Mouse (Mus musculus): ENCODE measurements around the gene 4632433K11Rik. TPM values are rescaled to one million over a fixed set of nuclear protein-coding genes. Genes with fewer than 3 reads are reported as not detected.
"Not testable (repeated sequence)": the region's sequence is repeated elsewhere in the genome, so short reads cannot be mapped to it uniquely, and the experiment has no call there.

4632433K11Rik gene
- total RNA-seq, 1 experiment from 2014 or later: not detected

DNA sequence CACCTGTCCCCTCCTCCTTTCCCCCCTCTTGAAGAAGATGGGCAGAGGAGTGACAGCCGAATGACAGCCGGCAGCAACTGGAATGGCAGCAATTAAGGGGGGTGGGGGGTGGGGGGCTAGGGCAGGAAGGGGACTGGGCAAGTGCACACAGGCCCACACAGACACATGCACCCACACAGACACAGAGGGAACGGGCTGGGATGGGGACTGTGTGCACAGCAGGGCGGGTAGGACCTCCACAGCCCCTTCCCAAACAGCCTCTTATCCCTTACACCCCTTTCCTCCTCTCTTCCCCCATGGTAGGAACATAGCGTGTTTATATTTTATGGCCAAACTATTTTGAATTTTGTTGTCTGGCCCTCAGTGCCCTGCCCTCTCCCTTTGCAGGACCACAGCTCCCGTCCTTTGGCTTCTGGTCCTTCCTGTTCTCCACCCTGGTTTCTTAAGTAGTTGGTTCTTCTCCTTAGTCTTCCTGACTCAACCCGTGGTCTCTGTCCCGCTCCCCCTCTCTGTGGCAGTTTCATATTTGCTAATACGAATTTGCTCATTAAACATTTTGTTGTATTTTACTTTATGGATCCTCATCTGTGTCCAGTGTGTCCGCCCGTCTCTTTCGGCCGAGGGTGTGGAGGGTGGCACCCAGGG, 45.6 kb downstream of the 4632433K11Rik start:
- ATAC-seq (replicated peaks; ENCODE audit: insufficient number of reproducible peaks, low FRiP score, low TSS enrichment, poor library complexity, severe bottlenecking): not testable (repeated sequence)

DNA sequence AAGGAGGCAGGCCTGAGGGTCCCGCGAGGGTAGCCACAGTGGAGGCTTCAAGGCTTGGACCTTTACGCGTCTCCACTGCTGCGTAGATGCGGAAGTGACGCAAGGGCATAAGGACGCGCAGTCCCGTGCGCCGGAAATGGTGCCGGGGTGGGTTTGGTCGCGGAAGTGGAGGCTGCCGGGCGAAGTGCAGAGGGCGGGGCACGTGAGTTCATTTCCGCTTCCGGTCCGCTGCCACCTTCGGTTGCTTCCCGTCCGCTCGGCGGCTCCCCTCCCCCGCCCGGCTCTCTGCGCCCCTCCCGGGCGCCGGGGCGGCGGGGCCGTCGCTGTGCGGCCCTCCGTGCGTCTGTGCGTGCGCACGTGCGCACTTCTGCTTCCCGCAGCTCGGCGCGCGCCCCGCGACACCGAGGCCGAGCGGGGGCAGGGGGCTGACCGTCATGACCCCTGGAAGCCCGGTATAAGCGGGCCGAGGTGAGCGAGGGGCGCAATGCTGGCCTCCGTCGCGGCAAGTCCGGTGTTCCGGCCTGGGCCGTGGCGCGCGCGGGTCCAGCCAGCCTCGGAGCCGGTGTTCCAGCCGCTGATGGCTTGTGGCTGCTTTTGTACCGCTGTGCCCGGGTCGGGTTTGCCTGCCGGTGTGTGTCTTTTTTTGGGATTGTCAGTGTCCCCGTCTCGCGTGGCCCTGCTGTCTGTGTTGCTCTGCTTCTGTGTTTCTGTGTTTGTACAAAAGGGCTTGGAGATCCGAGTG, 46.3 kb downstream of the 4632433K11Rik start, which contains the start of gene Epn1:
Epn1 (plus strand) TSS at position 226 of the 742 bp plus-strand sequence.
- peak; percentile 89 for ATAC-seq (replicated peaks; ENCODE audit: insufficient number of reproducible peaks, low FRiP score, low TSS enrichment, poor library complexity, severe bottlenecking)

- ATAC-seq (replicated peaks; ENCODE audit: insufficient number of reproducible peaks, low FRiP score, low TSS enrichment, poor library complexity, severe bottlenecking): no peak
Measured at GRCm38 (mm10) chr7:5080815-5081214, 46.9 kb downstream of the 4632433K11Rik start.

DNA sequence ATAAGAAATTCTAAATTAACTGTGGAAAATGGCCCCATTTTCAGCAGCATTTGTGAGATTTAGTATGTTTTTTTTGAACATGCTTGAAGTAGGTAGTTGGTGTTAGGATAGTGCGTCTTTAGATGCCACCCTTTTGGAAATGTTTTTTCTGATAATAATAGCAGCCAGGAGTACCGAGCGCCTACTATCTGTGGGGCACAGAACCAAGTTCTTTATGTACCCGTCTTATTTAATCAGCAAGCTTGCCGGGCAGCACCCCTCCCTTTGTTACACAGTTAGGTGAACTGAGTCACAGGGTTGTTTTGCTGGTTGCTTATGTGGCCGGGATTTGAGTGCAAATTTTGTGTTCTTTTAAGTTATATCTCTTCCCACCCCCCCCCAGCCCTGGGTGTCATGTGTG, 47.3 kb downstream of the 4632433K11Rik start:
- no peak for ATAC-seq (replicated peaks; ENCODE audit: insufficient number of reproducible peaks, low FRiP score, low TSS enrichment, poor library complexity, severe bottlenecking)

- no peak for ATAC-seq (replicated peaks; ENCODE audit: insufficient number of reproducible peaks, low FRiP score, low TSS enrichment, poor library complexity, severe bottlenecking)
Measured at GRCm38 (mm10) chr7:5081939-5082338, 48.0 kb downstream of the 4632433K11Rik start.

DNA sequence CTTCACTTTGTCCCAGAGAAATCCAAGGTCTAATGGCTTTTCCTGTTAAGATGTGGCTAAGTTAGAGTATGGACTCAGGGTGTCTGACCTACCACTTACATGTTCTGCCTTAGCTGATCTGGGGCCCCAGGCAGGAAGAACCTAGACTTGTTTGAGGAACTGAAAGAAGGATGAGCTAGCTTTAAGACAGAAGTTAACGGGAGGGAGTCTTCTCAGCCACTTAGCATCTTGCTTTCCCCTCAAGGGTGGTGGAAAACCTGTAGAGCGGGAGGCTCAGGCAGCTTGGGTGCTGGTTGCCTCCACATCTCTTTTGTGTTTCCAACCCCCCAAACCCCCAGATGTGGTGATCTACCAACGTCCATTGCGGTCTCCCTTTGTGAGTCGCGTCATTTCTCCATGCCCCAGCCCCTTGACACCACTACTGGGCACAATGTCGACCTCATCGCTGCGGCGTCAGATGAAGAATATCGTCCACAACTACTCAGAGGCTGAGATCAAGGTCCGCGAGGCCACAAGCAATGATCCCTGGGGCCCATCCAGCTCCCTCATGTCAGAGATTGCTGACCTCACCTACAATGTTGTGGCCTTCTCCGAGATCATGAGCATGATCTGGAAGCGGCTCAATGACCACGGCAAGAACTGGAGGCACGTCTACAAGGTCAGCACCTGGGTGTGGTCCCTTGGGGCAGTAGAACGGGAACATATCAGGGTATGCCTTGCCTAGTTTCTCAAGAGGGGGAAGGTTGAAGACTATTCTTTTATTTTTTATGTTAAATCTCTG, 49.6 kb downstream of the 4632433K11Rik start:
- ATAC-seq (replicated peaks; ENCODE audit: insufficient number of reproducible peaks, low FRiP score, low TSS enrichment, poor library complexity, severe bottlenecking): peak; percentile 71

Other genes starting within 250 kb of the 4632433K11Rik start
- 0.53 to 1.5 TPM (median 1.2 TPM) in 3 replicates for gene Tmem238, start 244.5 kb upstream of the 4632433K11Rik start, total RNA-seq (2017)
- gene Rpl28, start 241.2 kb upstream of the 4632433K11Rik start, total RNA-seq (2017): 260 to 549 TPM (median 279 TPM) in 3 replicates
- 96.9 to 129 TPM (median 127 TPM) in 3 replicates for gene Ube2s, start 221.5 kb upstream of the 4632433K11Rik start, total RNA-seq (2017)
- 0.11 TPM in 1 of 3 replicates, not detected in the others for gene Shisa7, start 189.4 kb upstream of the 4632433K11Rik start, total RNA-seq (2017)
- gene Isoc2b, start 163.9 kb upstream of the 4632433K11Rik start, total RNA-seq (2017): 7.1 to 45.7 TPM (median 35.7 TPM) in 3 replicates
- 4.5 to 8.4 TPM (median 7.9 TPM) in 3 replicates for gene Isoc2a, start 157.0 kb upstream of the 4632433K11Rik start, total RNA-seq (2017)
- not detected in 3 replicates for gene Gm36210, start 127.6 kb upstream of the 4632433K11Rik start, total RNA-seq (2017)
- 2.6 to 6.0 TPM (median 5.9 TPM) in 3 replicates for gene Zfp628, start 118.9 kb upstream of the 4632433K11Rik start, total RNA-seq (2017)
- gene Nat14, start 112.1 kb upstream of the 4632433K11Rik start, total RNA-seq (2017): 0.49 TPM in 1 of 3 replicates, not detected in the others
- gene Ssc5d, start 108.3 kb upstream of the 4632433K11Rik start, total RNA-seq (2017): not detected in 3 replicates
- gene Sbk2, start 69.7 kb upstream of the 4632433K11Rik start, total RNA-seq (2017): not detected in 3 replicates
- not detected in 3 replicates for gene Sbk3, start 63.0 kb upstream of the 4632433K11Rik start, total RNA-seq (2017)
- 1.2 to 2.5 TPM (median 1.3 TPM) in 3 replicates for gene Zfp579, start 38.0 kb upstream of the 4632433K11Rik start, total RNA-seq (2017)
- gene Zfp524, start 19.7 kb upstream of the 4632433K11Rik start, total RNA-seq (2017): 4.4 to 12.1 TPM (median 5.1 TPM) in 3 replicates
- 12.5 to 26.2 TPM (median 14.6 TPM) in 3 replicates for gene Fiz1, start 19.4 kb upstream of the 4632433K11Rik start, total RNA-seq (2017)
- not detected in 3 replicates for gene Gm44973, start 18.6 kb upstream of the 4632433K11Rik start, total RNA-seq (2017)
- gene Zfp865, start 13.7 kb upstream of the 4632433K11Rik start, total RNA-seq (2017): 20.1 to 30.4 TPM (median 22.9 TPM) in 3 replicates
- not detected in 3 replicates for gene Ccdc106, start 13.6 kb upstream of the 4632433K11Rik start, total RNA-seq (2017)
- 3.0 to 3.8 TPM (median 3.1 TPM) in 3 replicates for gene Zfp784, start 4.3 kb downstream of the 4632433K11Rik start, total RNA-seq (2017)
- not detected in 3 replicates for gene Zfp580, start 17.4 kb downstream of the 4632433K11Rik start, total RNA-seq (2017)
- 119 to 185 TPM (median 151 TPM) in 3 replicates for gene U2af2, start 28.0 kb downstream of the 4632433K11Rik start, total RNA-seq (2017)
- 65.8 to 88.9 TPM (median 80.5 TPM) in 3 replicates for gene Epn1, start 46.1 kb downstream of the 4632433K11Rik start, total RNA-seq (2017)
- not detected in 3 replicates for gene Rfpl4, start 82.8 kb downstream of the 4632433K11Rik start, total RNA-seq (2017)
- gene Rasl2-9, start 91.8 kb downstream of the 4632433K11Rik start, total RNA-seq (2017): 0.53 to 2.8 TPM in 2 of 3 replicates, not detected in the other
- not detected in 3 replicates for gene Vmn1r55, start 115.6 kb downstream of the 4632433K11Rik start, total RNA-seq (2017)
- not detected in 3 replicates for gene Vmn1r56, start 162.6 kb downstream of the 4632433K11Rik start, total RNA-seq (2017)
- not detected in 3 replicates for gene Vmn1r57, start 184.4 kb downstream of the 4632433K11Rik start, total RNA-seq (2017)

Measured in monocyte, adult 5-6 weeks (primary cell).